Mouse (Mus musculus) splenic B cell, adult 2 months (primary cell): ENCODE data around the gene Tsr1.
A peak's percentile ranks its signal among the peaks of the same experiment; 100 is the strongest.

Source experiments
- DNase-seq: peaks from one replicate; pipeline ENCODE4 v3.0.0-alpha.2; 2011; ENCODE audit warnings: low read depth, low spot score
- H3K27me3 ChIP-seq: 2 replicates; pipeline ENCODE4 v1.6.1; 2012; ENCODE audit warnings: mild to moderate bottlenecking, low read length, moderate library complexity, mixed read lengths; ENCODE audit not compliant: control insufficient read depth, poor library complexity, insufficient read depth, severe bottlenecking
- H3K36me3 ChIP-seq: 2 replicates; pipeline ENCODE4 v1.6.1; 2012; ENCODE audit warnings: mild to moderate bottlenecking, low read length, moderate library complexity, mixed read lengths; ENCODE audit not compliant: control insufficient read depth, poor library complexity, insufficient read depth, severe bottlenecking

Gene Tsr1

GRCm38 (mm10) chr11:74919249-74919648, 21.4 kb downstream of the Tsr1 start:
- no peak for DNase-seq
- Histone ChIP-seq H3K27me3 (no peaks in the 10 kb centered on the region), H3K36me3 (peaks cover 3% of the 10 kb centered on the region; the same call in 1 of the 2 replicates)

- no peaks in the 10 kb centered on the region for H3K27me3 ChIP-seq
- H3K36me3 ChIP-seq, result no peaks in the 10 kb centered on the region; the same call in 1 of the 2 replicates
- peak; percentile 48 for DNase-seq
Observed at GRCm38 (mm10) chr11:74924149-74924548, 26.3 kb downstream of the Tsr1 start.

- peak; percentile 98 for DNase-seq
- Histone ChIP-seq H3K36me3 (no peaks in the 10 kb centered on the region; the same call in 1 of the 2 replicates), H3K27me3 (no peaks in the 10 kb centered on the region)
Observed at GRCm38 (mm10) chr11:74925577-74926387, 27.9 kb downstream of the Tsr1 start, which contains the start of the genes Smg6 and Srr. TSS of gene Smg6 (plus strand) at chr11:74925823. TSS of gene Srr (minus strand) at chr11:74925948.

GRCm38 (mm10) chr11:74926388-74927005, 28.6 kb downstream of the Tsr1 start:
- no peaks in the 10 kb centered on the region for H3K27me3 ChIP-seq
- peak; percentile 49 for DNase-seq
- no peaks in the 10 kb centered on the region; the same call in none of the 2 replicates for H3K36me3 ChIP-seq

GRCm38 (mm10) chr11:74927236-74927725, 29.4 kb downstream of the Tsr1 start:
- Histone ChIP-seq H3K36me3 (peaks cover 2% of the 10 kb centered on the region), H3K27me3 (no peaks in the 10 kb centered on the region)
- no peak for DNase-seq

- Histone ChIP-seq H3K36me3 (peaks cover 2% of the 10 kb centered on the region), H3K27me3 (no peaks in the 10 kb centered on the region)
- DNase-seq, result no peak
Observed at GRCm38 (mm10) chr11:74929111-74929510, 31.2 kb downstream of the Tsr1 start.

GRCm38 (mm10) chr11:74930391-74930790, 32.5 kb downstream of the Tsr1 start:
- Histone ChIP-seq H3K36me3 (peaks cover 7% of the 10 kb centered on the region), H3K27me3 (no peaks in the 10 kb centered on the region)
- no peak for DNase-seq

- Histone ChIP-seq H3K36me3 (peaks cover 6% of the 10 kb centered on the region; the same call in 1 of the 2 replicates), H3K27me3 (no peaks in the 10 kb centered on the region)
- peak; percentile 67 for DNase-seq
Observed at GRCm38 (mm10) chr11:74946348-74946747, 48.5 kb downstream of the Tsr1 start.

- no peak for DNase-seq
- Histone ChIP-seq H3K27me3 (no peaks in the 10 kb centered on the region), H3K36me3 (0 out of 2 replicates have a peak, but pooled peaks cover 3% of the 10 kb centered on the region)
Observed at GRCm38 (mm10) chr11:74954901-74955300, 57.0 kb downstream of the Tsr1 start.

- DNase-seq, result no peak
- 0 out of 2 replicates have a peak, but pooled peaks cover 3% of the 10 kb centered on the region for H3K36me3 ChIP-seq
- no peaks in the 10 kb centered on the region for H3K27me3 ChIP-seq
Observed at GRCm38 (mm10) chr11:74956006-74956405, 58.1 kb downstream of the Tsr1 start.

GRCm38 (mm10) chr11:74957600-74957999, 59.7 kb downstream of the Tsr1 start:
- Histone ChIP-seq H3K36me3 (no peaks in the 10 kb centered on the region), H3K27me3 (no peaks in the 10 kb centered on the region)
- no peak for DNase-seq
